Mouse (Mus musculus) bone marrow macrophage, adult 2 months (primary cell): ENCODE data around the gene Gm4131. TPM values are rescaled to one million over a fixed set of nuclear protein-coding genes. Genes with fewer than 3 reads are reported as not detected.

Source experiments
- H3K27ac ChIP-seq: 2 replicates; pipeline ENCODE4 v1.5.1; 2012; ENCODE audit warnings: low read depth, low read length; ENCODE audit not compliant: insufficient read depth
- H3K4me1 ChIP-seq: 2 replicates; pipeline ENCODE4 v1.6.1; 2012; ENCODE audit warnings: low read length; ENCODE audit not compliant: control insufficient read depth, insufficient read depth
- H3K4me3 ChIP-seq: 2 replicates; pipeline ENCODE4 v1.5.1; 2012; ENCODE audit warnings: mild to moderate bottlenecking, low read length, moderate library complexity; ENCODE audit not compliant: insufficient read depth
- CTCF ChIP-seq: IDR thresholded peaks from 2 replicates; pipeline ENCODE4 v1.5.1; 2012; ENCODE audit warnings: low read depth, mild to moderate bottlenecking, low read length, moderate library complexity
- POLR2A ChIP-seq: IDR thresholded peaks from 2 replicates; pipeline ENCODE4 v1.6.1; 2012; ENCODE audit warnings: mild to moderate bottlenecking, low read depth, low read length, borderline replicate concordance
- polyA plus RNA-seq: library from polyadenylated mRNA; stranded (reverse); fragments of >200 nt; gene quantifications from 2 replicates; pipeline ENCODE4 v1.2.4, GENCODE M21; 2012; ENCODE audit not compliant: missing spikeins, insufficient read depth, insufficient read length

Gm4131 gene
- polyA plus RNA-seq, 1 experiment: not detected

DNA sequence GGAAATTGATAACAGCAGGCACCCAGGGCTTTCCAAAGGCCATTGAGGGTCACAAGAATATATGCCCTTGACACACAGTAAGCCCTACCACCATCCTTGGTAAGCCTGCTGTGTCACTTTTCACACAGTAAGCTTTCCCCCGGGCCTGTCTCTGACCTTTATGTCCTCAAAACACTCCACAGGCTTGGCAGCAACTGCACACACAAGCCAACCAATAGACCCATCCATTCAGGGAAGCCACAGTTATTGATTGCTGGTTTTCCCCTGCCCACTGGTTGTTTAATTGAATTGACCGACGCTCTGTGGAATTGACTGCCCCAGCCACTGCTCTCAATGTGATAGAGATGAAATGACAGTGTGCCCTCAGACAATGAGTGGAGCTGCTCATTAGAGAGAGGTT lies 60.5 kb downstream of the Gm4131 start:
- TF ChIP-seq CTCF: no peak
- TF ChIP-seq POLR2A: no peak
- Histone ChIP-seq H3K4me1 (no peaks in the 10 kb centered on the region), H3K4me3 (no peak overlapping the region), H3K27ac (no peak overlapping the region)

DNA sequence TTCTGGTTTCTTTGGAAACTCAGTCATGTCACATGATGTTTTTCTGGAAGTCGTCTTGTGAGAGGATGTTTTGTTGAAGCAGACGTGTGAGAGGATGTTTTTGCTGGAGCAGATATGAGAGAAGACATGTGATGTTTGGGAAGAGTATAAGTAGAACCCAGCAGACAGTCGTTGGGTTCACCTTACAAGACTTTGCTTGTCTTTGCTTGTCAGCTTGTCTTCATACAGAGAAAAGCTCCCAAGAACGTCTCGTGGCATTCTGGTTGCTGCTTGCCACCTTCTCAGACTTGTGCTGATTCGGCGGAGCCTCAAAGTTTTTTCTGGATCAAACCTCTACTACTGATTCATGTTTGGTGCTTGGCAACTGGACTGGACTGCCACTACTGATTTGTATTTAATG lies 69.3 kb downstream of the Gm4131 start:
- Histone ChIP-seq H3K4me3 (no peak overlapping the region), H3K27ac (no peak overlapping the region), H3K4me1 (no peaks in the 10 kb centered on the region)
- TF ChIP-seq POLR2A (no peak), CTCF (no peak)

DNA sequence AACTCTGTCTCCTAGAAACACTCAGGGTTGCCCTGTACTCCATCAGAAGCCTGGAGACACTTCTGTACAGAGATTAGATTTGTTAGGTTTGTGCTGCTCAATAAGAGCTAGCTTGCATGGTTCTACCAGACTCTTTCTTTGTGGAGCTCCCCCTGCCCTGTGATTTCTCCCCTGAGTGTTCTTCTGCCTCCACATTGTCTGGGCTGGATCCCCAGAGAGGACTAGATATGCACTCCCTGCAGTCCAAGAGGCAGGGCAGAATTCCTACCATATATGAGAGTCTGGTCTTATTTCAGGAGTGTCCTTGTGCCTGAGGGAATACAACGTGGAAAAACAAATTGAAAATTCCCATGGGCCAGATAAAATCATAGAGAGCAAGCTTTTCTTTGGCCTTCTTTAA lies 70.2 kb downstream of the Gm4131 start:
- Histone ChIP-seq H3K4me1 (no peaks in the 10 kb centered on the region), H3K27ac (no peak overlapping the region), H3K4me3 (no peak overlapping the region)
- TF ChIP-seq POLR2A (no peak), CTCF (no peak)

DNA sequence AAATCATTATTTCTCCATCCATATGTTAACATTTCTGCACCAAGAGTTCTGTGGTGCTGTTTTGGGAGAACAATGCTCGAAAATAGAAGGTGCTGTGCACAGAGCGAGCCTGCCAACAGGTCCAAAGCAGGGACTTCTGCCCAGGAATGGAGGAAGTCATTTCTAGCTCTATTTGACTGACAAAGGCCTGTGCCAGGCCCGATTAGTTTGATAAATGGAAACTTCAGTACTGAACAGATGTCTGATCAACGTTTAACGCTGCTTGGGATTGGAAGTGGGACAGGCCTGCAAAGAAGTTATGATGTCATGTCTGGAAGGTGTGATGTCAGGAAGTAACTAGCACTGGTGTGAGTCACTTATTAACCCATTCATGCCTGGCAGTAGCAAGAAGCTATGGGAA lies 73.3 kb downstream of the Gm4131 start:
- Histone ChIP-seq H3K4me3 (no peak overlapping the region), H3K4me1 (no peaks in the 10 kb centered on the region), H3K27ac (no peak overlapping the region)
- TF ChIP-seq POLR2A: no peak
- TF ChIP-seq CTCF: no peak

DNA sequence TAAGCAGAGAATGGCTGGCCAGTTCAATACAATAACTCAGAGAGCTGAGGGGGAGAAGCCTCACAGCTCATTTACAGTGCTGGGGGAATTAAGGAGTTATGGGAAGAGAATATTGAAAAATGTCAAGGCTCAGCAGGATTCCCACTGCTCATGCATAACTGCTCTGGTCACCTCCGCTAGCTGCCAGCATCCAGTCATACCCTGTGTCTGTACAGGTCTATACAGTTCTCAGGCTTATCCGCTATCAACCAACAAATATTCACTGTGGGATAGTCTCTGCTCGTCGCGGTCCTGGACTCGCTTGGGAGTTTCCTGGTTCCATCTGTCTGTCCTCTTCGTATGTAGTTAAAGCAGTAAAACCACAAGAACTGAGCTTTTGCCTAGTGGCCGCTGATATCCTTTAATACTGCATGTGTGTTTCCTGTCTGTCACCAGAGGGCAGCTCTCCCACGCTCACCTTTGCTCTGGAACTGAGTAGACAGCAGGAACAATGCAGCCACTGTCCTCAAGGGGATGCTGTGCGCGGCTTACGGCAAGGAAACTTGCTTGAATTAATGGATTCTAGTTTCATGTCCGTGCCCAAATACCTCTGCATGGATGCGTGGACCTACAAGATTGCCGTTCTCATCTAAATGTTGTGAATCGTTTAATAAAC lies 74.4 kb downstream of the Gm4131 start:
- no peak overlapping the region for H3K4me3 ChIP-seq
- TF ChIP-seq POLR2A (no peak), CTCF (no peak)
- no peak overlapping the region for H3K27ac ChIP-seq
- H3K4me1 ChIP-seq: no peaks in the 10 kb centered on the region

DNA sequence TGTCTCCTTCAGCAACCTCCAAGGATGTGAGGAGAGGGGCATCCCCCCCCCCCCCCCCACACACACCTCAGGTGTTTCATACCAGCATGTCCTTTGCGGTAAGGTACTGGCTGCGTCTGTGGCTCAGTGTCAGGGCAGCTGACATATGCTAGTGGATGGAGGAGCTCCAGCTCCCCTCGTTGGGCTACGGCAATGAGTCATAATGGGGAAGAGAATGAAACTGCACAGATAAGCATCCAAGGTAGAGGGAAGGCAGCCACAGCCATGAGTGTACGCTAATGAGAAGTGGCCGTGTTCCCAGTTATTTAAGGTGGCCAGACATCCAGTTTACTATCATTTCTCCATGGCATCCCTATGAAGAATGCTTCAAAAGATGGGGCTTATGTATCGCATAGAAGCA lies 78.5 kb downstream of the Gm4131 start:
- no peak overlapping the region for H3K4me3 ChIP-seq
- no peak overlapping the region for H3K27ac ChIP-seq
- H3K4me1 ChIP-seq: no peaks in the 10 kb centered on the region
- TF ChIP-seq POLR2A: no peak
- no peak for TF ChIP-seq CTCF

DNA sequence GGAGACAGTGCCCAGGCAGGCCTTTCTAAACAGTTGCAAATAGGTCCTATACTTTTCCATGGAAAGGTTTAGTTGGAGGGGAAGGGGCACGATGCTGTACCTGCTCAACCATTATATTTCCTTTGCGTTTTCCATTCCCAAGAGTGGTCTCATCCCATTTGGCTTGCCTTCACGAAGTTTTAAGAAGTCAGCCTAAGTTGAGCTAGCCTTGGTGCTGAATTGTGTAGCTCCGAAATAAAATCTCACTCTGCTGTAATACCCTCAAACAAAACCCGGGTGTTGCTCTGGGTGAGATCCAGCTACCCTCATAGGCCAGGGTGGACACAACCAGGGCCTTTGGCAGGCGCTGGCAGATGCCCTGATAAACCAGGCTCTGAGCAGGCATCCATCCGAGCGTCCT lies 85.3 kb downstream of the Gm4131 start:
- Histone ChIP-seq H3K4me1 (no peaks in the 10 kb centered on the region), H3K27ac (no peak overlapping the region), H3K4me3 (no peak overlapping the region)
- TF ChIP-seq POLR2A: no peak
- TF ChIP-seq CTCF: no peak

DNA sequence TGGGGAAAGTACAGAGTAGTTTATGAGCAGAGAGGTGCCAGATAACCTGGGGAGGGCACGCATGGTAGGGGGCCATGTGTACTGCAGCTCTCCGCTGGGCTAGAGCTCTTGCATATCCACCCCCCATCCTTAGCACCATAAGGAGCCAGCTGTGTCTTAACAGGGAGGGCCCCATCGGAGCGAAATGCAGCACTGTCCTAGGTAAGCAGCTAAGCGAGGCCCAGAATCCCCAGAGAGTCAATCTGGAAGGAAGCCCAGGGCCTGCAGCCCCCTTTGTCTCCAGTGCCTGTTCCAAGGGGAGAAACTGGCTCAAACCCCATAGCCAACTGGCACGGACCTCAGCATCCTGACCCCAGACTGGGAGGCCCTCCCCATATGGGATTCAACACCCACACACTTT lies 87.3 kb downstream of the Gm4131 start:
- H3K27ac ChIP-seq: no peak overlapping the region
- TF ChIP-seq CTCF (no peak), POLR2A (no peak)
- H3K4me3 ChIP-seq: no peak overlapping the region
- no peaks in the 10 kb centered on the region for H3K4me1 ChIP-seq

DNA sequence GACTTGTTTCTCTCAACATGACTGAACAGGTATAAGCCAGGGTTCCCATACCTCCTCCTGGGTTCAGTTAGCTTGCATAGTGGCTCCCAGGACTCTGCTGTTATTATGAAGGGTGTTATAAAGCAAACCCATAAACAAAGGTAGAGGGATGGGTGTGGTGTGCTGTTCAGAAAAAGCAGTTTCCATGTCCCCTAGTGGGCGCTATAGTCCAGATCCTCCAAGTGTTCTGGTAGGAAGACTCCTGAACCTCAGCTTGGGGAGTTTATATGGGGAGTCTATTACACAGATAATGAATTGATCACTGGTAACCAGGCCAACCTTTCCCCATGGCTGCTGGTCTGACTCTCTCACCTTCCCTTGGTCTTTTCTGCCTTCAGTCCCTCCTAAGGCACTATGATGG lies 92.2 kb downstream of the Gm4131 start:
- TF ChIP-seq POLR2A (no peak), CTCF (no peak)
- H3K4me1 ChIP-seq: no peaks in the 10 kb centered on the region

DNA sequence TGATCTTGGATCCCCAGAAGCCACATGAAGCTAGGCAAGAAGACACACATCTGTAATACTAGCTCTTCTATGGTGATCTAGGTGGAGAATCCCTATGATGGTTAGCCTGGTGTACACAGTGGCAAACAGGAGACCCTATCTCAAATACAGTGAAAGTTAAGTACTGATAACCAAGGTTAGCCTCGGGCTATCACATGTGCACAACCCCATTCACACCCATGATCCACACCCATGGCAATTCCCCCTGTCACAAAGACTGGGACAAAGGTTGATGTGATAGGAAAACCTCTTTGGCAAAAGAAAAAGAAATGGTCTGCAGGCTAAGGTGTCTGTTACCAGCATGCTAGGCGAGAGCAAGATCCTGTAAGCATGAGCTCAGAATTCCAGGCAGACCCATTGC lies 94.7 kb downstream of the Gm4131 start:
- Histone ChIP-seq H3K4me1 (no peaks in the 10 kb centered on the region), H3K27ac (no peak overlapping the region), H3K4me3 (no peak overlapping the region)
- no peak for TF ChIP-seq CTCF
- no peak for TF ChIP-seq POLR2A

More for the DNA sequence above, 92.2 kb downstream of the Gm4131 start:
- Histone ChIP-seq H3K4me3 (no peak overlapping the region), H3K27ac (no peak overlapping the region)

DNA sequence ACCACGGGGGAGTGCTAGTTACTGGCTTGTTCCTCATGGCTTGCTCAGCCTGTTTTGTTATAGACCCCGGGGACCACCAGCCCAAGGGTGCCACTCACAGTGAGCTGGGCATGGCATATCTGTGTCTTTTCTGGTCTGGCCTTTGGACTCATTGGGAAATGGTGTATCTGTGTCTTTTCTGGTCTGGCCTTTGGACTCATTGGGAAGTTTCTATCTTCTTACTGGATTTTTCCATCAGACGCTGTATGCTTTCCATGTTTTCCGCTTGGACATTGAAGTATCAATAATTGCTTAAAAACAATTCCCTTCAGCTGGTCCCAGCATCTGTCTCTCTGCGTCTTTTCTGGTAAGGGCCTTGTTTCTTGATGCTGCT lies 98.0 kb downstream of the Gm4131 start:
- TF ChIP-seq CTCF: no peak
- TF ChIP-seq POLR2A: no peak
- no peak overlapping the region for H3K27ac ChIP-seq
- peaks cover 2% of the 10 kb centered on the region for H3K4me1 ChIP-seq
- H3K4me3 ChIP-seq: no peak overlapping the region
